Mouse (Mus musculus) hindbrain, embryonic 12.5 days (tissue): ENCODE results near the gene Itga5. TPM values are rescaled to one million over a fixed set of nuclear protein-coding genes. Genes with fewer than 3 reads are reported as not detected.
"Not testable (repeated sequence)": the region's sequence is repeated elsewhere in the genome, so short reads cannot be mapped to it uniquely, and the experiment has no call there.

Source experiments
- ATAC-seq: fragments of 200-750 bp; cut with Nextera tagmentation; 2 replicates; pipeline ENCODE4 v1.8.0; 2017; ENCODE audit warnings: moderate TSS enrichment; ENCODE audit not compliant: low FRiP score
- H3K27ac ChIP-seq: fragments of 300-500 bp; sonication (generic); 2 replicates; pipeline ENCODE4 v1.5.1; 2016; ENCODE audit warnings: mild to moderate bottlenecking
- H3K27me3 ChIP-seq: fragments of 300-500 bp; sonication (generic); 2 replicates; pipeline ENCODE4 v1.6.1; 2016; ENCODE audit warnings: mild to moderate bottlenecking
- H3K36me3 ChIP-seq: fragments of 300-500 bp; sonication (generic); 2 replicates; pipeline ENCODE4 v1.6.1; 2016; ENCODE audit warnings: mild to moderate bottlenecking
- H3K4me1 ChIP-seq: fragments of 300-500 bp; sonication (generic); 2 replicates; pipeline ENCODE4 v1.6.1; 2016
- H3K4me2 ChIP-seq: fragments of 300-500 bp; sonication (generic); replicated peaks from 2 replicates; pipeline ENCODE4 v1.6.1; 2016; ENCODE audit warnings: mild to moderate bottlenecking
- H3K4me3 ChIP-seq: fragments of 300-500 bp; sonication (generic); 2 replicates; pipeline ENCODE4 v1.5.1; 2016; ENCODE audit warnings: mild to moderate bottlenecking
- H3K9ac ChIP-seq: fragments of 300-500 bp; sonication (generic); 2 replicates; pipeline ENCODE4 v1.6.1; 2016; ENCODE audit warnings: mild to moderate bottlenecking, moderate library complexity
- H3K9me3 ChIP-seq: fragments of 300-500 bp; sonication (generic); replicated peaks from 2 replicates; pipeline ENCODE4 v1.6.1; 2016; ENCODE audit warnings: mild to moderate bottlenecking
- WGBS: fragments of 180-500 bp; shearing (Covaris S2); methylation state at CpG from one replicate; pipeline ENCODE4 v1.1.7; 2016; 5-methylcytosine and 5-hydroxymethylcytosine counted together
- polyA plus RNA-seq: library from polyadenylated mRNA; unstranded; fragments of >200 nt; fragmentation: Nextera tagmentation; extraction: Ambion mirVana; gene quantifications from 2 replicates; pipeline ENCODE4 v1.2.1, GENCODE M21; 2016

Itga5 gene
- 26.8 and 27.0 TPM in 2 replicates for polyA plus RNA-seq

DNA sequence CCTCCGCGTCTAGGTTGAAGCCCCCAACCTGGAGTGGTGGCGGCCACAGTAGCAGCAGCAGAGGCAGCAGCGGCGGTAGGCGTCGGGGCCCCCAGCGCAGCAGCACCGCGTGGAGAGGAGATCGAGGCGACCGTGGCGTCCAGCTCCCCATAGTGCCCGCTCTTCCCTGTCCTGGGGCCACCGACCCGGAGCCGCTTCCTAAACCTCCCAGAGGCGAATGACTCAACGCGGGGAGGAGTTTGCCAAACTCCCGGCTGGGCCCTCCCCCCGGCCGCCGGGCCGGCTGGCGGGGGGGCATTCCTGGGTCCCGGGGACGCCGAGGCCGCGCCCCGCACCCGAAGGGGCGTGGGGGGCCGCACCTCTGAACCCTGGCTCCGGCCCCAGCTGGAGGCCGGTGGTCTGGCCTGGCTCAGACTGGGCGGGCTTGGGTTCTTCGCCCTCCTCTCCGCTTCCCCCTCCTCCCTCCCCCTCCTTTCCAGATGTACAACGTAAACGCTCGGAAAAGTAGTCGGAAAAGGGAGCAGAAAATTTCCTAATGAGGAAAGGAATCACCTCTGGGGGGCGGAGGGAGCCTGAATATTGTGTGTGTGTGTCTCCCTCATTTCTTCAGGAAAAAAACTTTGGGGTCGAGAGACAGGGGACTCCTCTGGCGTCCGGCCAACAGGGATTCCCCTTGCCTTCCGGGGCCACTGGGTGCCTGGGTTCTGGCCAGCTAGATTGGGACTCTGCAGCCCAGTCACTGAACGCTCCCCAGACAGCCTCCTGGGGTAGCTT lies at the start of gene Itga5:
Gene Itga5 (minus strand): TSS at position 388 of the 774 bp plus-strand sequence.
- peak within 1 kb of the TSS; percentile 52; the same call in 1 of the 2 replicates for H3K27ac ChIP-seq

GRCm38 (mm10) chr15:103405586-103405985 lies 39.0 kb upstream of the Itga5 start:
- WGBS = 85% methylated on average over 2 of the region's 3 CpGs
- H3K4me2 ChIP-seq, H3K27me3 ChIP-seq, H3K9ac ChIP-seq, ATAC-seq, H3K27ac ChIP-seq, H3K36me3 ChIP-seq, H3K4me1 ChIP-seq, H3K4me3 ChIP-seq, H3K9me3 ChIP-seq: not testable (repeated sequence)

More for the DNA sequence above, at the start of gene Itga5:
- peaks cover 24% of the 10 kb centered on the region for H3K4me1 ChIP-seq
- under 1% methylated on average over 50 of the region's 51 CpGs for WGBS
- peaks cover 23% of the 10 kb centered on the region; the same call in 1 of the 2 replicates for H3K27me3 ChIP-seq
- H3K36me3 ChIP-seq = no peaks in the 10 kb centered on the region
- no peaks in the 10 kb centered on the region for H3K9me3 ChIP-seq
- peak within 1 kb of the TSS; percentile 95 for H3K4me2 ChIP-seq
- peak; percentile 69 for ATAC-seq
- peak within 1 kb of the TSS; percentile 61 for H3K4me3 ChIP-seq
- peak within 1 kb of the TSS; percentile 75 for H3K9ac ChIP-seq

DNA sequence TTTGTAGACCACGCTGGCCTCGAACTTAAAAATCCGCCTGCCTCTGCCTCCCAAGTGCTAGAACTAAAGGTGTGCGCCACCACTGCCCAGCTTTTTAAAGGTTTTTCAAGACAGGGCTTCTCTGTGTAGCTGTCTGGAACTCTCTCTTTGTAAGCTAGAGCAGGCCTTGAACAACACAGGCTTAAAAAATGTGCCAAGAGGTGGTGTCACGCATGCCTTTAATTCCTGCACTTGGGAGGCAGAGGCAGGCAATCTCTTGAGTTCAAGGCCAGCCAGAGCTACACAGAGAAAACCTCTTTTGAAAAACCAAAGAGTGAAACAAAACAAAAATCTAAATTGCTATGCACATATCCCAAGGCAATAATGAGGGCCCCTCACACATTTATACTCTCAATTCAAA lies 34.8 kb upstream of the Itga5 start:
- Histone ChIP-seq H3K9ac (no peak overlapping the region), H3K27ac (no peak overlapping the region), H3K4me1 (no peaks in the 10 kb centered on the region), H3K36me3 (no peaks in the 10 kb centered on the region), H3K4me2 (no peak overlapping the region), H3K9me3 (no peaks in the 10 kb centered on the region), H3K27me3 (no peaks in the 10 kb centered on the region), H3K4me3 (no peak overlapping the region)
- WGBS = 93% methylated on average over 5 of the region's 5 CpGs
- ATAC-seq = no peak

DNA sequence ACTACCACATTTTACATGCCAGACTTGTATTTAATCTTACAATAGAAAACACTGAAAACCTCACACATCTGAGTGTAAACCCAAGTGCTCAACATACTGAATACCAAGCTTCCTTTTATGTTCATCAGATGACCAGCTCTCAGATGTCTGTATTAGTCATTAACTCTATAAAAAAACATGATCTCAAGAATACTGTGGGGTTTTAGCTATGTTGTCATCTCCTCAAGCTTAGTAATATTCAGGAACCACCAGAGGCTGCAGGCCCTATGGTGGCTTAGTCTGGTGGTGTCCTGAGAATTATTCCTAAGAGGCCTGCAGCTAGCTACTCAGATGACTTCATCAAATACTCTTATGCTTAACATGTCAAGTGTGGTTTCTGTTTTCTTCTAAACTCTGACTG lies 27.0 kb upstream of the Itga5 start:
- H3K4me1 ChIP-seq = no peaks in the 10 kb centered on the region
- no peak overlapping the region for H3K27ac ChIP-seq
- H3K4me2 ChIP-seq = no peak overlapping the region
- no peaks in the 10 kb centered on the region for H3K27me3 ChIP-seq
- H3K9ac ChIP-seq = no peak overlapping the region
- no peaks in the 10 kb centered on the region for H3K36me3 ChIP-seq
- no peak overlapping the region for H3K4me3 ChIP-seq
- no peaks in the 10 kb centered on the region for H3K9me3 ChIP-seq
- no peak for ATAC-seq

GRCm38 (mm10) chr15:103388556-103389145 lies 22.1 kb upstream of the Itga5 start:
- no peak overlapping the region for H3K27ac ChIP-seq
- 59% methylated on average over 4 of the region's 4 CpGs for WGBS
- H3K4me3 ChIP-seq = no peak overlapping the region
- no peaks in the 10 kb centered on the region for H3K27me3 ChIP-seq
- H3K9ac ChIP-seq = no peak overlapping the region
- no peaks in the 10 kb centered on the region for H3K9me3 ChIP-seq
- no peaks in the 10 kb centered on the region for H3K36me3 ChIP-seq
- H3K4me1 ChIP-seq = no peaks in the 10 kb centered on the region
- H3K4me2 ChIP-seq = no peak overlapping the region
- ATAC-seq = no peak

GRCm38 (mm10) chr15:103383771-103384488 lies 17.4 kb upstream of the Itga5 start:
- H3K9ac ChIP-seq = no peak overlapping the region
- H3K4me2 ChIP-seq = no peak overlapping the region
- WGBS = 61% methylated on average over 7 of the region's 7 CpGs
- H3K27ac ChIP-seq = no peak overlapping the region
- no peak for ATAC-seq
- no peaks in the 10 kb centered on the region; the same call in 1 of the 2 replicates for H3K27me3 ChIP-seq
- no peaks in the 10 kb centered on the region for H3K36me3 ChIP-seq
- no peaks in the 10 kb centered on the region for H3K9me3 ChIP-seq
- no peak overlapping the region for H3K4me3 ChIP-seq
- H3K4me1 ChIP-seq = peaks cover 6% of the 10 kb centered on the region; the same call in 1 of the 2 replicates

GRCm38 (mm10) chr15:103382795-103383406 lies 16.3 kb upstream of the Itga5 start:
- no peak for ATAC-seq
- H3K9me3 ChIP-seq = no peaks in the 10 kb centered on the region
- no peaks in the 10 kb centered on the region for H3K36me3 ChIP-seq
- H3K4me1 ChIP-seq = peaks cover 14% of the 10 kb centered on the region
- H3K9ac ChIP-seq = no peak overlapping the region
- no peak overlapping the region for H3K27ac ChIP-seq
- H3K4me3 ChIP-seq = no peak overlapping the region
- WGBS = 32% methylated on average over 5 of the region's 5 CpGs
- no peaks in the 10 kb centered on the region; the same call in 1 of the 2 replicates for H3K27me3 ChIP-seq
- H3K4me2 ChIP-seq = no peak overlapping the region

GRCm38 (mm10) chr15:103382075-103382474 lies 15.5 kb upstream of the Itga5 start:
- H3K36me3 ChIP-seq = no peaks in the 10 kb centered on the region
- H3K27me3 ChIP-seq = no peaks in the 10 kb centered on the region; the same call in 1 of the 2 replicates
- no peaks in the 10 kb centered on the region for H3K9me3 ChIP-seq
- no peak for ATAC-seq
- no peak overlapping the region for H3K9ac ChIP-seq
- H3K4me1 ChIP-seq = peaks cover 14% of the 10 kb centered on the region
- no peak overlapping the region for H3K4me2 ChIP-seq
- no peak overlapping the region for H3K4me3 ChIP-seq
- 91% methylated on average over 2 of the region's 2 CpGs for WGBS
- H3K27ac ChIP-seq = no peak overlapping the region

GRCm38 (mm10) chr15:103378665-103379356 lies 12.2 kb upstream of the Itga5 start:
- H3K4me2 ChIP-seq = no peak overlapping the region
- ATAC-seq = no peak
- H3K9ac ChIP-seq = no peak overlapping the region
- no peaks in the 10 kb centered on the region for H3K36me3 ChIP-seq
- H3K27me3 ChIP-seq = no peaks in the 10 kb centered on the region; the same call in 1 of the 2 replicates
- H3K9me3 ChIP-seq = no peaks in the 10 kb centered on the region
- no peak overlapping the region for H3K27ac ChIP-seq
- H3K4me1 ChIP-seq = peaks cover 18% of the 10 kb centered on the region
- no peak overlapping the region for H3K4me3 ChIP-seq
- WGBS = 52% methylated on average over 3 of the region's 3 CpGs

GRCm38 (mm10) chr15:103377752-103378664 lies 11.4 kb upstream of the Itga5 start:
- H3K36me3 ChIP-seq = no peaks in the 10 kb centered on the region
- H3K9ac ChIP-seq = no peak overlapping the region
- ATAC-seq = no peak
- H3K27ac ChIP-seq = no peak overlapping the region
- no peak overlapping the region for H3K4me3 ChIP-seq
- H3K4me2 ChIP-seq = no peak overlapping the region
- no peaks in the 10 kb centered on the region; the same call in 1 of the 2 replicates for H3K27me3 ChIP-seq
- H3K9me3 ChIP-seq = no peaks in the 10 kb centered on the region
- whole genome bisulfite sequencing = 75% methylated on average over 3 of the region's 3 CpGs
- H3K4me1 ChIP-seq = peaks cover 18% of the 10 kb centered on the region

DNA sequence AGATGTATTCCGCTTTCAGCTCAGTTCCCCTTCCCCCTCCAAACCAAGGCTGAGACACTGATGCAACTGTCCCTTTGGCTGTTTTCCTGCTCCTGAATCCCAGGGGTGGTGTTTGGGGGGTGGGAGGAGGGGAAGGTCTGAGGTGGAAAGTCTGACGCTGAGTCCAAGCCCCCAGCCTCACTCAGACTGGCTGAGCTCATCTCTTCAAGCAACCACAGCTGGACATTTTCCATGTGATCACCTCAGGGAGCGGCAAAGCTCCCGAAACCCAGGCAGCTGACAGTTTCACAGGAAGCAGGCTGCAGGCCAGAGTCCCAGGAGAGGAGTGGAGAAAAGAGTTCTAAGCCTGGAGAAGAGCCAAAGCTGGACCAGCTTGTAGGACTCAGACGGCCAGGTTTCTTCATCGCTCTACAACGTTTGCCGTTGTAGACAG lies 10.3 kb upstream of the Itga5 start:
- H3K9me3 ChIP-seq = no peaks in the 10 kb centered on the region
- H3K27ac ChIP-seq = no peak overlapping the region
- 75% methylated on average over 8 of the region's 8 CpGs for WGBS
- peaks cover 14% of the 10 kb centered on the region for H3K4me1 ChIP-seq
- no peaks in the 10 kb centered on the region for H3K27me3 ChIP-seq
- H3K4me3 ChIP-seq = no peak overlapping the region
- H3K9ac ChIP-seq = no peak overlapping the region
- ATAC-seq = no peak
- no peaks in the 10 kb centered on the region for H3K36me3 ChIP-seq
- no peak overlapping the region for H3K4me2 ChIP-seq
